Mouse (Mus musculus): ENCODE measurements around the gene Ankrd65.
A peak's percentile ranks its signal among the peaks of the same experiment; 100 is the strongest.
"Not testable (repeated sequence)": the region's sequence is repeated elsewhere in the genome, so short reads cannot be mapped to it uniquely, and the experiment has no call there.

Ankrd65 gene

DNA sequence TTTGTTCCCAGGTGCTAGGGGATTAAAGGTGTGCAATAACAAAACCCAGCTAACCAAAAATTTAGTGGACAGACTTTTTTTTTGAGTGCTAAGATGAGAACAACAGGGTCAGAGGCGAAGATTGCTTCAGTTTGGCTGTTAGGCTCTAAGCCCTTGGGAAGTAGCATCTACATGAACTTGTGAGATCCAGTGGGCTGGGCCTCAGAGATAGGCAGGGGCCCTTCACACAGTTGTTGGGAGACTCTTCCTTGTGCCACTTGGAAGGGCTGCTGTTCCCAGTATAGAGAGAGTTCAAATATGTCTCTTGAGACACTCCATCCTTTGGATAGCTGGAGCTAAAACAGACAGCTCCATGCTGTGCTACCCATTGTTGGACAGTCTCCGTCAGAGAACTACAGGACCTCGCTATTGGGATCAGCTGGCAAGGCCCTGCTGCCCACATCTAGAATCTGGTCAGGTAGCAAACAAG, at the start of gene Ankrd65:
Gene Ankrd65, plus strand, starts transcription at position 419 of the 469 bp plus-strand sequence.
- no peak for DNase-seq (ENCODE audit: low read depth, low spot score)

DNA sequence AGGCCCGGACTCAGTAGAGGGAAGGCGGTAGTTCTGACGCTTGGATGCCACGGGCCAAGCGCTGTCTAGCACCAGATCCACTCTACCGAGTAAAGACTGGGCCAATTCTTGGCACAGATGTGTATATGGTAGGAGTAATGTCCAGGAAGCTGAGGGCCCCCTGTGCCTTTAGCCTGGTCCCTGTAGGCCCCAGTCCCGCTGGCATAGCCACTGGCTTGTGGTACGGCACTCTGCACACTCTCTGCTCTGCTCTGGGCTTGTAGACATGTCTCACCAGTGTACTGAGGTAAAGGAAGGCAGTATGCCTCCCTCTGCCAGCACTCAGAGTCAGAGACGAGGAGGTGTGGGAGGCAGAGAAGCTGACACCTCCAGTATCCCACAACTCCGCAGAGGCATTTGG, 49.6 kb upstream of the Ankrd65 start:
- not testable (repeated sequence) for DNase-seq (ENCODE audit: low read depth, low spot score)

DNA sequence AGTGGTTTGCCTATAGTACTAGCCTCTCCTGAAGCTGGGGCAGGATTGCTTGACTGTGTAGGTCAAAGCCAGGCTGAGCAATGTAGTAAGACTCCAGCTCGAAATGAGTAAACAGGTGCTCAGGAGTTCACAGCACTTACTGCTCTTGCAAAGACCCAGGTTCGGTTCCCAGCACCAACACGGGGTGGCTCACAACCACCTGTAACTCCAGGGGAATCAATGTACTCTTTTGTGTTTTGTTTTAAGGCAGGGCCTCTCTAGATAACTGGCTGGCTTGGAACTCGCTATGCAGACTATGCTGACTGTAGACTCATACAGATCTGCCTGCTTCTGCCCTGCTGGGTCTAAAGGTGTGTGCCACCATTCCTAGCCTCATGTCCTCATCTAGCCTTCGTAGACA, 47.6 kb upstream of the Ankrd65 start:
- no peak for DNase-seq (ENCODE audit: low read depth, low spot score)

DNA sequence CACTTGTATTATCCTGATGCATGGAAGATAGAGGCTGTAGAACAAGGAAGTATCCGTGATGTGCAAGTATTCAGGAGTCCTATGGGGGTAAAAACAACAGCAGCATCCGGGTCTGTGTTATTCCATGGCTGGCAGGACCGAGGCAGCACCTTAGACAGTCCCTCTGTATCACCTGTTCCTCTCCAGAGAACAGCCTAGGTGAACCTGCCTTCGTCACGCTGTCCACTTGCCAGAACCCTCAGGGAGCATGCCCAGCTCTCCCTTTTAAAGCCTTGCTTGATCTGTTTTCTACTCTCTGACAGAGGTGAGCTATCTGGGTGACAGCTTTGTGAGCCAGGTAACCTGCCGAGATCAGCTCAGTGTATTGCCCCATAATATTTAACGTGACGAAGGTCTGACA, 45.8 kb upstream of the Ankrd65 start:
- DNase-seq (ENCODE audit: low read depth, low spot score): no peak

DNA sequence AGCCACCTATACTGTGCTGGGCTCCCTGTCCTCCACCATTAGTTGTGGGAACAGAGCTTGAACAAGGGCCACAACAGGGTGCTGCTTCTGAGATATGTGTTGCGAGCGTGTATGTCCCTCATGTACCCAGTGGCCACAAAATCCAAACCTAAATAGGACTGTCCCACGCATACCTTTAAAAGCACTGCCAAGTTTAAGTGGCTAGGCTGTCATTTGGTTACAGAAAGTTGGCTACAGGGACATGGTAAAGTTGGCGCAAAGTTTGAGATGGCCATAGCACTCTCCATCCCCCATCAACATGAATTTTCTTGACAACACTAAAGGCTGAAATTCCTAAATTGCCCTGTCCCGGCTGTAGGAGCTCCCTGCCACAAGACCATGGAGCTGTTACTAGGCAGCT, 45.1 kb upstream of the Ankrd65 start:
- no peak for DNase-seq (ENCODE audit: low read depth, low spot score)

DNA sequence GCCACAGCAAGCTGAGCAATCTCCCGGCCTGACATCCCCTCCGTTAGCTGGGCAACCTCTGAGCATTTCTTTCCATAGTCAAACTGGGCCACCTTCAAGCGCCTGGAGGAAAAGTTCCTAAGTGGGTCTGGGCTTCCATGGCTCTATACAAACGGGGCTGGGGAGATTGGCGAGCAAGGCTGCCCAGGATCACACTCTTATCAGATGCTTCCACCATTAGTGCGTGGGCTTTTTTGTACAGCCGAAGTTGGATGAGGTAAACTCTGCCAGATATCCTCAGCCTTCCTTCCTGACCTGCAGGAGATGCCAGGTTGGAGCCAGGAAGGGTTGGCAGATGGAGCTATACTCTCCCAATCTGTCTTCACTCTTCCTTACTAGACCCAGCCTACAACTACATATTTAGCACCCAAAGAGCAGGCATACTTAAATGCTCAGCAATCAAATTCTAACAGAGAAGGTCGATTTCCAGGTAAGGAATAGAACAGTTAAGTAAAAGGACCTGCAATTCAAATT, 44.1 kb upstream of the Ankrd65 start:
- no peak for DNase-seq (ENCODE audit: low read depth, low spot score)

DNA sequence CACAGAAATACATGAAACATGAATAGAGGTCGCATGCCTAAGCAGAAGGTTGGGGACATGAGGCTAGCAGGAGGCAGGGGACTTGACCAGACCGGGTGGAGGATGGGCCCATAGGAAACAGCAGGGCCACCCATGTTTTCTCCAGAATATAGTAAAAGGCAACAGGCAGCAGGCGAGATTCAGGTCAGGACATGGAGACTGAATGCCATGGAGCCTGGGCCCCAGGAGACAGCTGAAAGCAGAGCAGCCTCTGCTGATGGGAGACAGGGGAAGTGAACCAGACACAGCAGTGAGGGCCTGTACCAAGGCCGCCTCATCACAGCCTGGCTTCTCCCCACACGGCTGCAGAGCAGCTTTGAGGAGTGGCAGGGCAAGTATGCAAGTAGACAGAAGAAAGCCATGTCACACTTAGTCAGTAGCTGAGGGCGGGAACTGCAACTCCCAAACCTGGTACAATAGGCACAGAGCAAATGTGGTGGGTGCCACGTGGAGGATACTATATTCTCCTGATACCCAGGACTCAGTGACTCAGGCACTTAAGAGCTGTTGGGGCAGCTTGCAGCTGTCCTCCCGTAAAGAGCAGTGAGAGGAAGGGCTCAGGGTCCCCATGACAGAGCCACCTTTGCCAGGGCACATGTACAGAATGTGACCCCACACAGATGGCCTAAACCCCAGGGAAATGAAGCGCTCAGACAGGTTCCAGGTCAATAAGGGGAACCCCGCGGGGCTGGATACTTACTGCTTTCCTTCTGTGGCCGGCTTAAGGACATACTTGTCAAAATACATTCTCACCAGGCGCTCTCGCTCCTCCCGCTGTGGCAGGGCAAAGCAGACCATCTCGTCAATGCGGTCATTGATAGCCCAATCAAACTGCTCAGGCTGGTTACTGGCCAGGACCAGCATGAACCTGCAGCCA, 43.4 kb upstream of the Ankrd65 start:
- no peak for DNase-seq (ENCODE audit: low read depth, low spot score)

DNA sequence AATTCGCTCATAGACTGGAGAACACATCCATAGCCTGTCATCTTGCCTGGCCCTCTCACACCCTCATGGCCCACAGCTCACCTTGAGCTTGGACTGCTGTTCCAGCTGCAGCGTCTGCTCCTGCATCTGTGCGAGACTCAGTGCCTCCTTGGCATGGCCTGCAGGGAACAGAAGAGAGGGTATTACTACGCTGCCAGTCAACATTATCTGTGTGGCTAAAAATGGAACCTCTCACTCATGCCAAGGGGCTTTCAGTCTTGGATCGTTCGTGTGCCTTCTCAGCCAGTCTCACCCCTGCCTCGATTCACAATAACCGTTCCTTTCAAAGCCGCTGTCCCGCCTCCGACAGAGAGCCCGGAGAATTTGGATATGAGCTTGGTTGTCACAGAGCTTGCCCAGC, 33.2 kb upstream of the Ankrd65 start:
- DNase-seq (ENCODE audit: low read depth, low spot score): no peak

DNA sequence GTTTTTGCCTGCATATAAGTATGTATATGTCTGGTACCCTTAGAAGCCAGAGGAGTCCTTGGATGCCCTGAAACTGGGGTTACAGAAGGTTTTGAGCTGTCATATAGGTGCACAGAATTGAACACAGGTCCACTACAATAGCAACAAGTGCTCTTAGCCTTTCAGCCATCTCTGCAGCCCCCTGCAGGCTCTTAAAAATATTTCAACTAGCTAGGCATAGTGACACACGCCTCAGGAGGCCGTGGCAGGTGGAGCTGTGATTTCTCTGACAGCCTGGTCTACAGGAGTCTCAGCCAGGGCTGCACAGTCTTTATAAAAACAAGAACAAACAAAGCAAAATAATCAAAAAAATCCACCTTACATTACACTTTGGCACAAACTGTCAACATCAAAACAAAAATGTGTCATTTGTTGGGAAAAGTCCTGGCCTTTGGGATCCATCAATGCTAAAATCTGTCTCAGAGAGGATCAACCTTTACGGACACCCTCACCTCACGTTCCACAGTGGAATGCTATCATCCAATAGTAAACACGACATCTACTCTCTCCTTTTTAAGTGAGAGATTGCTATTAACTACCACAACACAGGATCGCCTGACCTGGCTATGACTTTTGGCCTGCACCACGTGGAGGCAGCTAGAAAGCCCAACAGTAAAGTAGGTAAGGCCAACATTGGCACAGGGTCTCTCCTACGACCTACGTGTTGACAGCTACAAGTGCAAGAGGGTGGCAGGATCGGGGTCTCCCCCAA, 30.2 kb upstream of the Ankrd65 start:
- no peak for DNase-seq (ENCODE audit: low read depth, low spot score)

DNA sequence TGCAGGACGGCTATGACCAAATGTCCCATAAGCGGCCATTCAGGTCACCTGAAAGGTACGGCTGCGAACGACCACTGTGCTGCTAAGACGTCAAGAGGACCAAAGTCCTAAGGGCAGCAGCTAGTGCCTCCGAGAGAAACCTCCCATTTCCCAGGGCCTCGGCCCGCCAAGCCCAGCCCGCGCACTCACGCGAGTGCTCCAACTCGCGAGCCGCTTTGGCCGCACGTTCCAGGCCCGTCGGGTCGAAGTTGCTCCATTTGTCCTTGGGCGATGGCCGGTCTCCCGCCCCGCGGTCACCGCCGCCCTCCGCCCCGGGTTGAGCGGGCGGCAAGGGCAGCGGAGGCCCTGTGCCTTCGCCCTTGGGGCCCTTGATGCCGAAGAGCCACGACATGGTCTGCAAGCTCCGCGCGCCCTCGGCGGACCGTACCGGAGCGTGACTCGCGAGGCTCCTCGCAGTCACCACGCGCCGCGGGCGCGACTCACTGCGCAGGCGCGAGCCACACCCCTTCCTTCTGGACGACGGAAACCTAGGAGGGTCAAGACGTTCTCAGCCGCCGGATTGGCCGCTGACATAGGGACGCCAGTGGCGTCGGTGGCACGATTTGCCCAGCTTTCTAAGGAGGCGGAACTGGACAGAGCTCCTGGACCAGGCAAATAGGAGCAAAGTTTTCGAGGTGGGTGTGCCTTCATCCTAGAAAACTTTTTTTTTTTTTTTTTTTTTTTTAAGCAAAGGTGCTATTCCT, 29.5 kb upstream of the Ankrd65 start, which contains the start of gene Atad3a:
Gene Atad3a, minus strand, starts transcription at position 481 of the 743 bp plus-strand sequence.
- DNase-seq (ENCODE audit: low read depth, low spot score): peak; percentile 98

DNA sequence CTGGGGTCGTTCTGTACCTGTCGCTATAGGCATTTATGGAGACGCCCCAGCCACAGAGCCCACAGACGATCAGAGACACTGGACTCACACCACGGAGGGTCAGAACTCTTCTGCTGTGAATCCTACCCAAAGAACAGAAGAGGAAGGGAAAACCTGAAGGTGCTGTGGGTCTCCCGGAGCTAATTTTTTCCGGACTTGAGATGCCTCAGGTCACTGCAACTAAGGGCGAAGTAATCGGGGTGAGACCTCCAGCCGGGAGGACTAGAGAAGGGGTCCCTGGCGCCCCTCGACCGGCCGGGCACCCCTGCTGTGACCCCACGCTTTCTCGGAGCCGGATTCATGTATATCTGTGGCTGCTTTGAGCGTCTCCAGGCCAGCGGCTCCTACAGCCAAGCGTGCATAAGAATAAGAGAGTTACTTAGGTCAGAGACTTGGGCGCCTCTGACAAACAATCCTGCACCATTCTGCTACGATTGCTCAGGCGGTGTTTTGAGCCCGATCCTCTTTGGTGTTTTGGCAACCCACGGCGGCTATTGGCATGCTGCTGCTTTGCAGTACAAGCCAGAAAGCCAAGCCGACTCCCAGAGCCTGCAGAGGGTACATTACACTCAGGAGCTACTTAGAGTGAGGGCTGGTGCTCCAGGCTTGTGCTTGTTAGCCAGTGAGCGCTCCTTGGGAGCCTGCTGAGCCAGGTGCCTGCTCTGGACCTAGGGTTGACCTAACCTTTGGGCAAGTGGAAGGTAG, 28.7 kb upstream of the Ankrd65 start:
- DNase-seq (ENCODE audit: low read depth, low spot score): no peak

DNA sequence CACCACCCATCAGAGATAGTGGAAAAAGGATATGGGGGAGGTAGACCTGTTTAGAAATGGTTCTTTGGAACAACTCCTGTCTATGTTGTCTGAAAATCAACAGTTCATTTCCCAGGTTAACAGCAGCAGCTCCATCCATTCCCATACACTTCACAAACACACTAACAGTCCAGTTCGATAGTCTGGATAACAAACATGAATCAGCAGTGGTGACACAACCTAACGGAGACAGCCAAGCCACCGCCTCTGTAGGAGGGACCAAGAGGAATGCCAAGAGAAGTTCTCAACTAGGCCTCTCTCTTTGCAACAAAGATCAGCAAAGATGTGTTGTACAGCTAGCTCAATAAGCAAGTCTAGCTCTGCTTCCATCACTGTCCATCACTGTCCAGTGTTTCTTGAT, 27.9 kb upstream of the Ankrd65 start:
- no peak for DNase-seq (ENCODE audit: low read depth, low spot score)

DNA sequence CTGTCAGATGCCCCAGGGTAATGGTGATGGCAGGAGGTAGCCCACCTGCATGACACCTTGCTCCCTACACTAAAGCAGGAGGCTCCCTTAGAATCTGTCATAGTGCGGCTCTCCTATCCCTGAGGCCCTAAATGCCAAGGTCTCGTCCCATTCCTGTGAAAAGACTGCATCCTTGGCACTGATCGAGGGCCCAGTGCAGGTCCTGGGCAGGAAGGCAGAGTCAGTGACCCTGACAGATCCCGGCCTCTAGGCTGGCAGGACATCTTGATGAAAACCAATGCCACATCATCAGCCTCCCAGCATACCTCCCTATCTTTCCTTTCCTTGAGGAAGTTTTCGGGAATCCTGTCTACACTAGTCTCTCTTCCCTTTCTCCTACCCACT, 20.8 kb upstream of the Ankrd65 start:
- no peak for DNase-seq (ENCODE audit: low read depth, low spot score)

DNA sequence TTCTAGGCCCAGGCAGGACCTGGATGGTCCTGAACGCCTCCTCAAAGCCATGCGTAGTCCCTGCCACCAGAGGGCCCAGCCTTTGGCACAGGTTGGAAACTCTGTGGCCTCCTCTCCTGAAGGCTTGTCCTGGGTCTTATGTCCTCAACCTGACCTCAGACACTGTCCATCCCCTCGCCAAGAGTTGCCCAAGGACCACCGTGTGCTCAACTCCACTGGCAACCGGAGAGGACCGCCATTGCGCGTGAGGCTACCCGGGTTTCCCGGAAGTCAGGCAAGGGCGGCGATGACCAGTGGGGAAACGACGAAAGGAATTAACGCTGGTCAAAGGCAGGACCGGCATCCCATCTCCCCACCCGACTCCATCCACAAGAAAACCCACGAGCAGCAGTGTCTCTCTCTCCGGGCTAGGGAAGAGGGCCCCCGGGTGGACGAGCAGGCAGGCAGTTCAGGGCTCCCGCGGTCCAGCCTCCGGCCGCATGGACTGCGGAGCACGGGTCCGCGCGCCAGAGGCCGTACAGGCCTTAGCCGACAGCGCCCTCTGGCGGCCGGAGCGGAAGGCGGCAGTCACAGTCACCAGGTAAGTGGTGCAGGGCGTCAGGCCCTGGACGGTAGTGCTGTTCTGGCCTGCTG, 20.2 kb upstream of the Ankrd65 start:
- DNase-seq (ENCODE audit: low read depth, low spot score): peak; percentile 90

DNA sequence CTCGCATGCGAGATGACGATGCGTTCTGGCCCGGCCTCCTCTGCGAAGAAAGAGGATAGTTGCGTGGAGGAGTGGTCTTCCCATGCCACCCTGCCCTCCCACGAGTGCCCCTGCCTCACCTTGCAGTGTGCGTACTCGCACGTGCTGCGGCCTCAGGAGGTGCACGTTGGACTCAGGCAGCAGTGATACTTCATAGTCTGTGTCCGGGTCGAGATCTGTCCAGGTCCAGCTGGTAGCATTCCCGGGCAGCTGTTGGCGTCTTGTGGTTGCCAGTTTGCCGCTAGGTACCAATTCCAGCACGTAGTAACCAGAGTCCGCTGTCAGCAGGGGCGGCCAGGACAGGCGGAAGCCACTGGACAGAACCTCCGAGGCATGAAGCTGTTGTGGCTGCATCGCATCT, 19.6 kb upstream of the Ankrd65 start:
- peak; percentile 91 for DNase-seq (ENCODE audit: low read depth, low spot score)

DNA sequence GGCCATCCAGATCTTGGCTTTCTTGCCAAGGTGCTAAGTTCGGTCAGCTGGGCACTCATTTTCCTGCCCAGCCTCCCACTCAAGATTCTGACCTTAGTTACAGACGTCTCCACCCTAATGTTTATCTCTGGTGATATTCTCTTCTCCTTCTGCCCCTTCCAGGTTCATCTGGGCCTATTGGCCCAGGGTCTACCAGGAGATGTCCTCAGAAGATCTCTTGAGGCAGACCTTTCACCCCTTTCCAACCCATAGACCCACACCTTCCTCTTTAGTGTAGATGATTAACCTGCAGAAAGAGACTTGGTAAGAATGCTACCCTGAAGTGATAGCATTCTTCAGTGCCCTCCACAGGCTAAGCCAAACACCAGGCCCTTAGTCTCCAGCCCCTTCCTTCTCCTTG, 18.5 kb upstream of the Ankrd65 start:
- no peak for DNase-seq (ENCODE audit: low read depth, low spot score)

DNA sequence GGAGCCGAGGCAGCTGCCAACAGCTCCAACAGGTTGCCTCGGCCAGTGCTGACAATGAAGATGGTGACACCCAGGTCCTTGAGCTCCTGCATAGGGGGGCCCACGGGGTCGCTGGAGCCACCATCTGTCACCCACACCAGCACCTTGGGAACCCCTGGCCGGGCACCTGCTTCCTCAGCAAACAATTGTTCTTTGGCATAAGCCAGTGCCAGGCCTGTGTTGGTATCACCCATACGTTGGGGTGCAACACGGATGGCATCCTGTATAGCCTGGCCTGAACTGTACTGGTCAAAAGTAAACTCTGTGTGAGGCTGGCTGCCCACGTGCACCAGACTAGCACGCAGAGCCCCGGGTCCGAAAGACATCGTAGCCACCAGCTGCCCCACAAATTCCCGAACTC, 17.5 kb upstream of the Ankrd65 start:
- no peak for DNase-seq (ENCODE audit: low read depth, low spot score)

DNA sequence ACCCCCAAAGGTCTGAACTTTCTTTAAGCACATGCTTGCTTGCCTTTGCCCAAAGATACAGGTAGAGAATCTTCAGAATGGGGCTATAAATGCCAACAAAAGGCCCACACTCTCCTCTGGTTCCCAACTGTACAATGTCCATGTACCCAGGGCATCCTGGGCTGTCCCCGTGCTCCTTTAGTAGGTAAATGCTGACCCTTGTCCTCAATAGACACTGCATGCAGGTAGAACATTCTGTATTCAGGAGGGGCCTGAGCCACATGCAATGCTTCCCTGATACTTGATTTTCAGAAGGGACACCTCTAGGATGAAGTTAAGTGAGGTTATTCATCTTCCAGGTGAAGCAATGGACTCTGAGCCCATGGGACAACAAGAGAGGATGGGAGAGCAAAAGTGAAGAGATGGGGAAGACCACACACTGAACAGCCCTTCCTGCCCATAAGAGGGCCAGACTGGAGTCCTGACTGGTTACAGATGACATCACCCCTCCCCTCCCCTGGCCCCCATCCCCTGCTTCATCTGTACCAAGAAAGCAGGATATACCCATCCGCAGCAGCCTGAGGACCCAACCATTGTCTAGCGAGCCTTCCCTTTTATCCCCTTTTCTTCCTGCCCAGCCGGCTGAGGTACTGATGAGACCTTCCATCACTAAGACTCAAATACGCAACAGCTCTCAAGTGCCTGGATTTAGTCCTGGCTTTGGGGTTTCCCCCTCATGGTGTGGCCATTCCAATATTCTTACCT, 16.7 kb upstream of the Ankrd65 start:
- no peak for DNase-seq (ENCODE audit: low read depth, low spot score)

DNA sequence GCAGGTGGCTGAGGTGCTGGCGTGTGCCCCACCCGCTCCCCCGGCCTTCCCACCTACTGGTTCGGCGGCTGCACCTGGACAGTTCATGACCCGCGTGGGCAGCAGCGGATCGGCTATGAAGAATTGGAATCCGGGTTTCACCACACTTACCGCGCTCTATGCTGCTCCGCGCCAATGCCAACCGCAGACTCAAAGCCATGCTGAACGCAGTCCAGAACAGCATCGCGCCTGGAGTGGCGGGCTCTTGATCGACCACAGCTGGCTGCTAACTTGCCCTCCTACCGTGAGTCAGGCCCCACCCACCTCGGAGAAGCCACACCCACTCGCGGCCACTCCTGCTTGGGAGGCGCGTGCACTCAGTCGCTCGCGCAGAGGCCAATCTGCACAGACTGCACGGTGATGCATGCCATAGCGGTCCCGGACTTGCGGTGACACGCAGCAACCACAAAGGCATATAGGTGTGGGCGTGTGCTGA, 15.9 kb upstream of the Ankrd65 start, which contains the start of gene Vwa1:
Gene Vwa1, minus strand, starts transcription at position 419 of the 475 bp plus-strand sequence.
- peak; percentile 83 for DNase-seq (ENCODE audit: low read depth, low spot score)

Measured in skeletal muscle tissue, adult 2 months (tissue).